Mouse (Mus musculus) ovary, adult 10 weeks (tissue): Measurements from ENCODE around the gene Efnb1. TPM values are rescaled to one million over a fixed set of nuclear protein-coding genes. Genes with fewer than 3 reads are reported as not detected.

Experiments
- polyA plus RNA-seq: library from polyadenylated mRNA; stranded (reverse); fragments of 350-450 nt; fragmentation: Illumina TruSeq; extraction: RNeasy Lipid Tissue Mini Kit (QIAGEN cat#74804); gene quantifications from one replicate; pipeline ENCODE4 v1.2.3, GENCODE M21; 2014

Efnb1 gene
- polyA plus RNA-seq, result 2.4 TPM

GRCm38 (mm10) chrX:99135523-99136258 lies at the start of gene Efnb1:
Gene Efnb1, plus strand, starts transcription at chrX:99136130.

Other genes with a start within 250 kb of the Efnb1 start
- 37.3 TPM for gene Ophn1, start 245.1 kb upstream of the Efnb1 start, polyA plus RNA-seq
- 103 TPM for gene Yipf6, start 199.8 kb upstream of the Efnb1 start, polyA plus RNA-seq
- 8.7 TPM for gene Stard8, start 132.9 kb upstream of the Efnb1 start, polyA plus RNA-seq